Mouse (Mus musculus) hindbrain, embryonic 14.5 days (tissue): ENCODE measurements around the gene Mybpc3. TPM values are rescaled to one million over a fixed set of nuclear protein-coding genes. Genes with fewer than 3 reads are reported as not detected.

Experiments
- ATAC-seq: fragments of 200-750 bp; cut with Nextera tagmentation; 2 replicates; pipeline ENCODE4 v1.8.0; 2017; ENCODE audit warnings: moderate number of reproducible peaks, mild to moderate bottlenecking, moderate TSS enrichment, moderate library complexity; ENCODE audit not compliant: low FRiP score
- DNase-seq: peaks from one replicate; pipeline ENCODE4 v3.0.0-alpha.2; 2015; ENCODE audit warnings: low spot score
- H3K27ac ChIP-seq: fragments of 300-500 bp; sonication (generic); 2 replicates; pipeline ENCODE4 v1.5.1; 2014; ENCODE audit warnings: mild to moderate bottlenecking, moderate library complexity
- H3K27me3 ChIP-seq: fragments of 300-500 bp; sonication (generic); 2 replicates; pipeline ENCODE4 v1.6.1; 2014; ENCODE audit warnings: mild to moderate bottlenecking, low read length, mixed read lengths; ENCODE audit not compliant: control insufficient read depth, insufficient read depth
- H3K36me3 ChIP-seq: fragments of 300-500 bp; sonication (generic); replicated peaks from 2 replicates; pipeline ENCODE4 v1.6.1; 2014; ENCODE audit not compliant: control insufficient read depth, insufficient read depth
- H3K4me1 ChIP-seq: fragments of 300-500 bp; sonication (generic); replicated peaks from 2 replicates; pipeline ENCODE4 v1.6.1; 2014; ENCODE audit warnings: antibody characterized with exemption, low read length, mixed read lengths; ENCODE audit not compliant: control insufficient read depth, insufficient read depth
- H3K4me2 ChIP-seq: fragments of 300-500 bp; sonication (generic); replicated peaks from 2 replicates; pipeline ENCODE4 v1.6.1; 2014; ENCODE audit warnings: mild to moderate bottlenecking, moderate library complexity
- H3K4me3 ChIP-seq: fragments of 300-500 bp; sonication (generic); replicated peaks from 2 replicates; pipeline ENCODE4 v1.5.1; 2014; ENCODE audit warnings: mild to moderate bottlenecking, low read length
- H3K9ac ChIP-seq: fragments of 300-500 bp; sonication (generic); 2 replicates; pipeline ENCODE4 v1.6.1; 2014
- H3K9me3 ChIP-seq: fragments of 300-500 bp; sonication (generic); 2 replicates; pipeline ENCODE4 v1.6.1; 2016; ENCODE audit warnings: low read length; ENCODE audit not compliant: control insufficient read depth
- WGBS: fragments of 180-500 bp; shearing (Covaris S2); extraction: QIAGEN DNeasy Blood & Tissue Kit; methylation state at CpG from one replicate; pipeline ENCODE4 v1.1.7; 2014; 5-methylcytosine and 5-hydroxymethylcytosine counted together
- polyA plus RNA-seq: library from polyadenylated mRNA; unstranded; fragments of >200 nt; fragmentation: Nextera tagmentation; extraction: Ambion mirVana; gene quantifications from 2 replicates; pipeline ENCODE4 v1.2.1, GENCODE M21; 2014

Mybpc3 gene
- polyA plus RNA-seq, 1 experiment from 2014 or later = not detected

- DNase-seq = peak; percentile 47
- Histone ChIP-seq H3K4me1 (peaks cover 5% of the 10 kb centered on the region; the same call in 1 of the 2 replicates), H3K27me3 (no peaks in the 10 kb centered on the region), H3K27ac (peak overlapping the region; percentile 12; the same call in 1 of the 2 replicates), H3K36me3 (no peaks in the 10 kb centered on the region), H3K4me2 (peak overlapping the region; percentile 91), H3K9me3 (no peaks in the 10 kb centered on the region), H3K9ac (peak overlapping the region; percentile 72), H3K4me3 (peak overlapping the region; percentile 45)
- WGBS = 1% methylated on average over 33 of the region's 36 CpGs
- ATAC-seq = peak; percentile 75
Measured at GRCm38 (mm10) chr2:91078314-91079025, 39.5 kb upstream of the Mybpc3 start.

- DNase-seq = peak; percentile 25
Measured at GRCm38 (mm10) chr2:91079026-91079384, 38.9 kb upstream of the Mybpc3 start.

GRCm38 (mm10) chr2:91080784-91081513, 37.0 kb upstream of the Mybpc3 start:
- no peaks in the 10 kb centered on the region for H3K27me3 ChIP-seq
- no peak overlapping the region for H3K4me3 ChIP-seq
- H3K27ac ChIP-seq = no peak overlapping the region
- H3K9ac ChIP-seq = no peak overlapping the region
- 81% methylated on average over 8 of the region's 8 CpGs for WGBS
- ATAC-seq (no peak), DNase-seq (no peak)
- H3K9me3 ChIP-seq = no peaks in the 10 kb centered on the region
- no peaks in the 10 kb centered on the region for H3K36me3 ChIP-seq
- no peak overlapping the region for H3K4me2 ChIP-seq
- peaks cover 5% of the 10 kb centered on the region; the same call in 1 of the 2 replicates for H3K4me1 ChIP-seq

More at GRCm38 (mm10) chr2:91079026-91079384, 38.9 kb upstream of the Mybpc3 start:
- peak overlapping the region; percentile 45 for H3K4me3 ChIP-seq
- no peaks in the 10 kb centered on the region for H3K36me3 ChIP-seq
- H3K4me2 ChIP-seq = peak overlapping the region; percentile 91
- H3K27ac ChIP-seq = no peak overlapping the region
- H3K27me3 ChIP-seq = no peaks in the 10 kb centered on the region
- H3K4me1 ChIP-seq = peaks cover 5% of the 10 kb centered on the region; the same call in 1 of the 2 replicates
- no peaks in the 10 kb centered on the region for H3K9me3 ChIP-seq
- WGBS = 31% methylated on average over 5 of the region's 5 CpGs
- H3K9ac ChIP-seq = peak overlapping the region; percentile 72
- ATAC-seq = peak; percentile 7; the same call in 1 of the 2 replicates

- no peaks in the 10 kb centered on the region for H3K27me3 ChIP-seq
- peaks cover 5% of the 10 kb centered on the region; the same call in 1 of the 2 replicates for H3K4me1 ChIP-seq
- no peaks in the 10 kb centered on the region for H3K36me3 ChIP-seq
- ATAC-seq (no peak), DNase-seq (no peak)
- 84% methylated on average over 13 of the region's 13 CpGs for WGBS
- no peak within 1 kb of the TSS for H3K27ac ChIP-seq
- H3K4me3 ChIP-seq = no peak within 1 kb of the TSS
- no peak within 1 kb of the TSS for H3K9ac ChIP-seq
- H3K9me3 ChIP-seq = no peaks in the 10 kb centered on the region
- no peak within 1 kb of the TSS for H3K4me2 ChIP-seq
Measured at GRCm38 (mm10) chr2:91081775-91082695, 35.9 kb upstream of the Mybpc3 start, which contains the start of gene Spi1. Spi1 (plus strand) TSS chr2:91082390.

- DNase-seq = no peak
- H3K27ac ChIP-seq = no peak overlapping the region
- no peak overlapping the region for H3K4me2 ChIP-seq
- peaks cover 5% of the 10 kb centered on the region; the same call in 1 of the 2 replicates for H3K4me1 ChIP-seq
- 69% methylated on average over 11 of the region's 11 CpGs for WGBS
- no peaks in the 10 kb centered on the region for H3K9me3 ChIP-seq
- no peak overlapping the region for H3K9ac ChIP-seq
- no peak for ATAC-seq
- no peak overlapping the region for H3K4me3 ChIP-seq
- no peaks in the 10 kb centered on the region for H3K36me3 ChIP-seq
- H3K27me3 ChIP-seq = no peaks in the 10 kb centered on the region
Measured at GRCm38 (mm10) chr2:91082844-91083243, 35.1 kb upstream of the Mybpc3 start.

GRCm38 (mm10) chr2:91083366-91083940, 34.5 kb upstream of the Mybpc3 start:
- 68% methylated on average over 1 of the region's 1 CpGs for WGBS
- Histone ChIP-seq H3K9ac (no peak overlapping the region), H3K4me3 (no peak overlapping the region), H3K27me3 (no peaks in the 10 kb centered on the region), H3K27ac (no peak overlapping the region), H3K9me3 (no peaks in the 10 kb centered on the region), H3K4me2 (no peak overlapping the region), H3K36me3 (no peaks in the 10 kb centered on the region), H3K4me1 (0 out of 2 replicates have a peak, but pooled peaks cover 5% of the 10 kb centered on the region)
- ATAC-seq (no peak), DNase-seq (no peak)

- Histone ChIP-seq H3K27me3 (no peaks in the 10 kb centered on the region), H3K4me1 (no peaks in the 10 kb centered on the region), H3K9me3 (no peaks in the 10 kb centered on the region), H3K4me3 (no peak overlapping the region), H3K36me3 (no peaks in the 10 kb centered on the region), H3K27ac (no peak overlapping the region), H3K4me2 (no peak overlapping the region), H3K9ac (no peak overlapping the region)
- ATAC-seq (no peak), DNase-seq (no peak)
- 85% methylated on average over 15 of the region's 15 CpGs for WGBS
Measured at GRCm38 (mm10) chr2:91084179-91084820, 33.6 kb upstream of the Mybpc3 start.

GRCm38 (mm10) chr2:91085494-91086391, 32.2 kb upstream of the Mybpc3 start:
- 86% methylated on average over 14 of the region's 14 CpGs for WGBS

More at GRCm38 (mm10) chr2:91085494-91086391, 32.2 kb upstream of the Mybpc3 start:
- Histone ChIP-seq H3K27me3 (no peaks in the 10 kb centered on the region), H3K9me3 (no peaks in the 10 kb centered on the region), H3K4me1 (no peaks in the 10 kb centered on the region), H3K4me3 (no peak overlapping the region), H3K9ac (no peak overlapping the region), H3K36me3 (no peaks in the 10 kb centered on the region), H3K27ac (no peak overlapping the region), H3K4me2 (no peak overlapping the region)
- ATAC-seq = no peak
- no peak for DNase-seq
